Mouse (Mus musculus) brain, embryonic 14.5 days (tissue): ENCODE data around the gene Ubxn6.

ENCODE experiments used
- CTCF ChIP-seq: fragments of 200-500 bp; IDR thresholded peaks from 2 replicates; pipeline ENCODE4 v1.5.1; 2012; ENCODE audit warnings: inconsistent platforms, mild to moderate bottlenecking, moderate library complexity, borderline replicate concordance; ENCODE audit not compliant: insufficient read depth, insufficient read length; ENCODE audit errors: extremely low read depth
- POLR2A ChIP-seq: fragments of 200-500 bp; IDR thresholded peaks from 2 replicates; pipeline ENCODE4 v1.6.1; 2012; ENCODE audit warnings: mild to moderate bottlenecking, inconsistent platforms, borderline replicate concordance; ENCODE audit not compliant: poor library complexity, insufficient read depth, insufficient read length, severe bottlenecking; ENCODE audit errors: extremely low read depth

GRCm38 (mm10) chr17:56106981-56107380 lies 32.2 kb upstream of the Ubxn6 start:
- TF ChIP-seq CTCF (no peak), POLR2A (no peak)
